Mouse (Mus musculus) WW6 (cell line): ENCODE data around the gene Rbm4.
"Not testable (repeated sequence)": the region's sequence is repeated elsewhere in the genome, so short reads cannot be mapped to it uniquely, and the experiment has no call there.

Source experiments
- DNase-seq: peaks from one replicate; pipeline ENCODE4 v3.0.0-alpha.2; 2013; ENCODE audit warnings: low read depth, low spot score

The Rbm4 gene

GRCm38 (mm10) chr19:4793831-4794422, at the start of gene Rbm4:
Gene Rbm4 (minus strand): TSS chr19:4793901.
- peak; percentile 95 for DNase-seq

GRCm38 (mm10) chr19:4842611-4843010, 48.9 kb upstream of the Rbm4 start:
- DNase-seq, result no peak

GRCm38 (mm10) chr19:4840848-4841247, 47.1 kb upstream of the Rbm4 start:
- DNase-seq, result no peak

- peak; percentile 88 for DNase-seq
These were observed 45.4 kb upstream of the Rbm4 start, which contains the start of the genes Ccs and Ccdc87 for GRCm38 (mm10) chr19:4839149-4839548. Gene Ccs (minus strand): TSS chr19:4839332. Gene Ccdc87 (plus strand): TSS chr19:4839366.

GRCm38 (mm10) chr19:4838526-4839140, 44.9 kb upstream of the Rbm4 start:
- no peak for DNase-seq

GRCm38 (mm10) chr19:4837049-4837448, 43.3 kb upstream of the Rbm4 start:
- DNase-seq, result no peak

- DNase-seq, result no peak
These were observed 42.4 kb upstream of the Rbm4 start for GRCm38 (mm10) chr19:4836096-4836495.

- DNase-seq, result no peak
These were observed 40.3 kb upstream of the Rbm4 start for GRCm38 (mm10) chr19:4833977-4834376.

GRCm38 (mm10) chr19:4829156-4829555, 35.5 kb upstream of the Rbm4 start:
- no peak for DNase-seq

GRCm38 (mm10) chr19:4828444-4829114, 34.9 kb upstream of the Rbm4 start:
- DNase-seq, result peak; percentile 47

- DNase-seq, result no peak
These were observed 27.1 kb upstream of the Rbm4 start for GRCm38 (mm10) chr19:4820678-4821303.

- no peak for DNase-seq
These were observed 23.6 kb upstream of the Rbm4 start for GRCm38 (mm10) chr19:4817182-4817835.

- peak; percentile 56 for DNase-seq
These were observed 19.3 kb upstream of the Rbm4 start for GRCm38 (mm10) chr19:4813015-4813414.

- not testable (repeated sequence) for DNase-seq
These were observed 18.7 kb upstream of the Rbm4 start for GRCm38 (mm10) chr19:4812334-4812949.

- no peak for DNase-seq
These were observed 18.2 kb upstream of the Rbm4 start for GRCm38 (mm10) chr19:4811909-4812242.

- peak; percentile 97 for DNase-seq
These were observed 17.6 kb upstream of the Rbm4 start, which contains the start of the genes Gm21992 and Rbm14 for GRCm38 (mm10) chr19:4811063-4811908. Gene Gm21992 (minus strand): TSS chr19:4811612. Gene Rbm14 (minus strand): TSS chr19:4811634.

- DNase-seq, result no peak
These were observed 17.0 kb upstream of the Rbm4 start for GRCm38 (mm10) chr19:4810746-4811062.

- DNase-seq, result peak; percentile 67
These were observed 16.6 kb upstream of the Rbm4 start for GRCm38 (mm10) chr19:4810309-4810708.

GRCm38 (mm10) chr19:4803283-4803682, 9.6 kb upstream of the Rbm4 start:
- no peak for DNase-seq

GRCm38 (mm10) chr19:4802691-4803091, 9.0 kb upstream of the Rbm4 start:
- DNase-seq, result no peak

- no peak for DNase-seq
These were observed 5.4 kb upstream of the Rbm4 start for GRCm38 (mm10) chr19:4799083-4799482.
